Mouse (Mus musculus): ENCODE results near the gene Gm20388.

The Gm20388 gene

GRCm38 (mm10) chr8:122474951-122475560 lies 2564.4 kb downstream of the Gm20388 start:
- peak; percentile 54 to 75 for DNase-seq (ENCODE audit: low spot score in 2 of 2)

DNA sequence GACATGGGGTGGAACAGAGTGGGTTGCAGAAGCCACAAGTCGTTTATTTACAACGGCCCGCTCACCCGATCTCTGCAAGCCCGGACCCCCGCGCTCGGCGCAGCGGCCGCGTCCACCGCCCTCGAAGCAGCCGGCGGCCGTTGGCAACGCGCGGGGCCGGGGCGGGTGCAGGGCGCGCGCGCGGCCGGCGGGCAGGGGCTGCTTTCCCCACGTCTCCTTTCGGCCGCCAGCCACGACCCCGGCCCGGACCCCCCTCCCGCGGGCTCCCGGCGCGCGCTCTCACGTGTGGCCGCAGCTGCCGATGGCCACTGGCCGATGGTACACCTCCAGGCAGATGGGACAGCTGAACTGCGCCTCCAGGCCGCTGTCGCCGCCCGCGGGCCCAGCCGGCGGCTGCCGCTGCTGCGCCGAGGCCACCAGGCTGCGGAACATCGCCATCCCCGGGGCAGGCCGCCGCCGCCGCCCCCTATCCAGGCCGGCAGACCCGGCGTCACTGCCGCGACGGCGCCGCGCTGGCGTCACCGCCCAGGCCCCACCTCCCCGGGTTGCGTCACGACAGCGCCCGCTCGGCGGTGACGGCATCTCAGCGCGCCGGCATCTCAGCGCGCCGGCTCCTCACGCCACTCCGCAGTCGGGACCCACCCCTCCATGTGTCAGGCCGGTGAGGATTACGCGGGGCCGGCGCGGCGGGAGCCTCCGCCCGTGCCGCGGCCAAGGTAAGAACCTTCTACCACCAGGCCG lies 2565.1 kb downstream of the Gm20388 start, which contains the start of the genes Rnf166 and Ctu2:
Gene Rnf166, minus strand, starts transcription at position 485 of the 741 bp plus-strand sequence.
Gene Ctu2, plus strand, starts transcription at position 564 of the 741 bp plus-strand sequence.
- peak; percentile 92 to 98 for DNase-seq (ENCODE audit: low spot score in 2 of 2)

GRCm38 (mm10) chr8:122482448-122482847 lies 2571.8 kb downstream of the Gm20388 start:
- DNase-seq (ENCODE audit: low spot score in 2 of 2): no peak

- DNase-seq (ENCODE audit: low spot score in 2 of 2): no peak
These were observed 2573.2 kb downstream of the Gm20388 start for GRCm38 (mm10) chr8:122483877-122484276.

- no peak for DNase-seq (ENCODE audit: low spot score in 2 of 2)
These were observed 2574.2 kb downstream of the Gm20388 start for GRCm38 (mm10) chr8:122484831-122485230.

GRCm38 (mm10) chr8:122488387-122488786 lies 2577.7 kb downstream of the Gm20388 start:
- DNase-seq (ENCODE audit: low spot score in 2 of 2): no peak

- no peak for DNase-seq (ENCODE audit: low spot score in 2 of 2)
These were observed 2586.5 kb downstream of the Gm20388 start for GRCm38 (mm10) chr8:122497016-122497734.

GRCm38 (mm10) chr8:122497912-122498311 lies 2587.3 kb downstream of the Gm20388 start:
- DNase-seq (ENCODE audit: low spot score in 2 of 2): no peak

DNA sequence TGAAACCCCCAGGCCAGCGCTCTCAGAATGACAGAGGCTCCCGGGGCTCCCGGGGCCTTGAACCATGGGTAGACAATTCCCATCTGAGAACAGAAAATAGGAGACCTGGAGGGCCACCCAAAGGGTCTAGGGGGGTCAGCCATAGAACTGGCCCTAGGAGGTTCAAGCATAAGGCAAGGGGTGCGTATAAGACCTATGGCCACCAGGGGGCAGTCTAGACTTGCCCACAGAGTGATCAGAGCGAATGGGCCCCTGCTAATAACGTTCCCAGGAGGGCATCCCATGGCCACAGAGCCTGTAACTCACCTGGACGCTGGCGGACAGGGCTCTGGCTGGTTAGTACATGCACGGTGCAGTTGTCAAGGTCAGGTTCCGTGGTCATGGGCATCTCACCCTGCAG lies 2590.2 kb downstream of the Gm20388 start:
- peak; percentile 82 to 92 for DNase-seq (ENCODE audit: low spot score in 2 of 2)

- DNase-seq (ENCODE audit: low spot score in 2 of 2): no peak
These were observed 2600.9 kb downstream of the Gm20388 start for GRCm38 (mm10) chr8:122511552-122511951.

DNA sequence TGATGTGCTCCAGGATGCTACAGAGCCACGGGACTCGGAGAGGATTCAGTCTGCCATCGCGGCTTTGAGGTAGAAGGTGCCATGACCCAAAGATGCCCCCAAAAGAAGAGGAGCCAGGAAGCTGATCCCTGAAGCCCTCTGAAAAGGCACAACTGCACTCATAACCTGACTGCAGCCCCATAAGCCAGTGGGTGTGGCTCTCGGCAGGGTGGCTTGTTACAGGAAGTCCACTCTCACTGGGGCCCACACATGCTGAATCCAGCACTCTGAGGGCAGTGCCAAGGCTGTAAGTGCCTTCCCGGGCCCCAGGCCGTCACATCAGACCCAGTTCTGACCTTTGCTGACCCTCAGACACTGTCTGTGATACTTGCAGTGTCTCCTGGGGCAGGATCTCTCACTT lies 2601.8 kb downstream of the Gm20388 start:
- DNase-seq (ENCODE audit: low spot score in 2 of 2): no peak

GRCm38 (mm10) chr8:122515699-122516098 lies 2605.1 kb downstream of the Gm20388 start:
- DNase-seq (ENCODE audit: low spot score in 2 of 2): no peak

GRCm38 (mm10) chr8:122517541-122518190 lies 2607.0 kb downstream of the Gm20388 start:
- no peak for DNase-seq (ENCODE audit: low spot score in 2 of 2)

DNA sequence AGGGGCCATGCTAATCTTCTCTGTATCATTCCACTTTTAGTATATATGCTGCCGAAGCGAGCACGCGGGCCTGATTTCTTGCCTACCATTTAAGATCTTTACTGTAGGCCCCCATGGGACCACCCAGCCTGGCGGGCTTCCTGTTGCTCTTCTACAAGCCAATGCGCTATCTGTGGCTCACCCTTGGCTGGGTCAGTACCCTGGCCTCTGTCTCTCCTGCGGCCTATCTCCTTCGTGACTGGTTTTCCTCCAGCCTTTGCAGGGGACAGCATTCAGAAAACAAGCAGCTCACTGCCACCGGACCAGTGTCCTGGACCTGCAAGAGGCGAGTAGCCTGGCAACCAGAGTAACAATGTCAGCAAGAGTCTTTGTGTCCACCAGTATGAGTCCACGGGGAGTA lies 2610.0 kb downstream of the Gm20388 start:
- no peak for DNase-seq (ENCODE audit: low spot score in 2 of 2)

- no peak for DNase-seq (ENCODE audit: low spot score in 2 of 2)
These were observed 2612.4 kb downstream of the Gm20388 start for GRCm38 (mm10) chr8:122522796-122523651.

- no peak for DNase-seq (ENCODE audit: low spot score in 2 of 2)
These were observed 2613.2 kb downstream of the Gm20388 start for GRCm38 (mm10) chr8:122523652-122524360.

GRCm38 (mm10) chr8:122524506-122524905 lies 2613.9 kb downstream of the Gm20388 start:
- no peak for DNase-seq (ENCODE audit: low spot score in 2 of 2)

GRCm38 (mm10) chr8:122525004-122525403 lies 2614.4 kb downstream of the Gm20388 start:
- DNase-seq (ENCODE audit: low spot score in 2 of 2): no peak

GRCm38 (mm10) chr8:122526084-122526483 lies 2615.4 kb downstream of the Gm20388 start:
- DNase-seq (ENCODE audit: low spot score in 2 of 2): no peak

DNA sequence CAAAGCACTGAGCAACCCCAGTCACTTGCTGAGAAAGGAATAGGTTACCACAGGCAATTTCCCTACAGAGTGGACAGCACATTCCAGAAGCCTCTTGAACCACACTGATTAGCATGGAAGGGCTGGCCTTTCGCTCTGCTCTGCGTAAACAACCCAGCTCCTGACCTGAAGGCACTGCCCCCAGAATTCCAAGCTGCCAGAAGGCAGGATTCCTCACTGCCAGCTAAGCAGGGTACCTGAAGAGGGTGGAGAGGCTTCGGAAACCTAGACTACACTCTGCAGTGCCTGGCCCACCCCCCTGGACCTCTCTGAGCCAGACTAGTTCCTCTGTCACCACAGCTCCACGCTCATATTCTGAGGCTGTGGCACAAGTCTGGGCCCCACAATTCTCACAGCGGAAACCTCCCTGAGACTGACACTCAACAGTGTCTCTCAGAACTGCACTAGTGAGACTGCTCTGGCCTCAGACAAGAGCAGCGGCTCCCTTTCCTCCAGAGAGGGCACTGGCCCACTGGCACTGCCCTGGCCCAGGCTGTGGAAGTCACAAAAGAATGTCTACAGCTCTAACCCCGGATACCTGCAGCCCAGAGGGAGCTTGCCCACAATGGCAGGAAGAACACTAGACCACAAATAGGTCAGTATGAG lies 2616.0 kb downstream of the Gm20388 start:
- no peak for DNase-seq (ENCODE audit: low spot score in 2 of 2)
